Mouse (Mus musculus) kidney, adult 10 weeks (tissue): ENCODE results near the gene Gm11639. TPM values are rescaled to one million over a fixed set of nuclear protein-coding genes. Genes with fewer than 3 reads are reported as not detected.

Experiments
- polyA plus RNA-seq: library from polyadenylated mRNA; stranded (reverse); fragments of 350-450 nt; fragmentation: Illumina TruSeq; extraction: RNeasy Lipid Tissue Mini Kit (QIAGEN cat#74804); gene quantifications from one replicate; pipeline ENCODE4 v1.2.3, GENCODE M21; 2014; ENCODE audit warnings: low read depth, low replicate concordance

Gm11639 gene
- polyA plus RNA-seq: 0.04 TPM

GRCm38 (mm10) chr11:104685548-104685947 lies at the start of gene Gm11639:
TSS of gene Gm11639 (plus strand) at chr11:104685707.

GRCm38 (mm10) chr11:105063292-105063691 lies 377.8 kb downstream of the Gm11639 start, which contains the start of gene Efcab3:
TSS of gene Efcab3 (plus strand) at chr11:105063592.

GRCm38 (mm10) chr11:105125735-105126519 lies 440.4 kb downstream of the Gm11639 start, which contains the start of gene Mettl2:
TSS of gene Mettl2 (plus strand) at chr11:105126425.

GRCm38 (mm10) chr11:105146593-105146992 lies 461.1 kb downstream of the Gm11639 start, which contains the start of gene Gm10842:
TSS of gene Gm10842 (plus strand) at chr11:105146893.

Other genes starting within 250 kb of the Gm11639 start
- 20.2 TPM for gene Kansl1, start 216.8 kb upstream of the Gm11639 start, polyA plus RNA-seq
- 58.4 TPM for gene Cdc27, start 135.1 kb upstream of the Gm11639 start, polyA plus RNA-seq
- gene Myl4, start 135.0 kb upstream of the Gm11639 start, polyA plus RNA-seq: 0.77 TPM
- 0.77 TPM for gene Itgb3, start 77.7 kb upstream of the Gm11639 start, polyA plus RNA-seq